Mouse (Mus musculus) adrenal gland, adult (tissue): Measurements from ENCODE around the gene Sgms1.

ENCODE experiments used
- DNase-seq, 2 experiments: peaks; one replicate each; pipeline ENCODE4 v3.0.0; 2022 to 2023; ENCODE audit warnings: low spot score in 1 of 2; ENCODE audit not compliant: inconsistent age in 2 of 2

Gene Sgms1

GRCm38 (mm10) chr19:32358699-32359517, 30.6 kb downstream of the Sgms1 start:
- peak in 1 of 2 experiments; percentile 24 for DNase-seq

GRCm38 (mm10) chr19:32358011-32358410, 31.5 kb downstream of the Sgms1 start:
- DNase-seq = peak in 1 of 2 experiments; percentile 21

- peak in 1 of 2 experiments; percentile 46 for DNase-seq
Measured at GRCm38 (mm10) chr19:32356166-32356565, 33.3 kb downstream of the Sgms1 start.

GRCm38 (mm10) chr19:32353447-32353846, 36.1 kb downstream of the Sgms1 start:
- no peak for DNase-seq

- peak; percentile 55 to 82 for DNase-seq
Measured at GRCm38 (mm10) chr19:32348955-32349654, 40.4 kb downstream of the Sgms1 start.

- DNase-seq = peak in 1 of 2 experiments; percentile 37
Measured at GRCm38 (mm10) chr19:32347491-32347890, 42.0 kb downstream of the Sgms1 start.

GRCm38 (mm10) chr19:32346624-32347341, 42.7 kb downstream of the Sgms1 start:
- DNase-seq = peak in 1 of 2 experiments; percentile 50

GRCm38 (mm10) chr19:32346176-32346575, 43.3 kb downstream of the Sgms1 start:
- peak; percentile 74 to 89 for DNase-seq

GRCm38 (mm10) chr19:32345181-32345745, 44.3 kb downstream of the Sgms1 start:
- peak in 1 of 2 experiments; percentile 50 for DNase-seq

- peak in 1 of 2 experiments; percentile 52 for DNase-seq
Measured at GRCm38 (mm10) chr19:32344738-32345121, 44.8 kb downstream of the Sgms1 start.

- peak in 1 of 2 experiments; percentile 38 for DNase-seq
Measured at GRCm38 (mm10) chr19:32343937-32344737, 45.4 kb downstream of the Sgms1 start.

GRCm38 (mm10) chr19:32342436-32342835, 47.1 kb downstream of the Sgms1 start:
- DNase-seq = peak; percentile 68 to 83

GRCm38 (mm10) chr19:32341091-32341490, 48.4 kb downstream of the Sgms1 start:
- no peak for DNase-seq

- peak; percentile 48 to 75 for DNase-seq
Measured at GRCm38 (mm10) chr19:32340168-32340567, 49.3 kb downstream of the Sgms1 start.

- peak in 1 of 2 experiments; percentile 69 for DNase-seq
Measured at GRCm38 (mm10) chr19:32337708-32338107, 51.8 kb downstream of the Sgms1 start.

GRCm38 (mm10) chr19:32334751-32335150, 54.8 kb downstream of the Sgms1 start:
- DNase-seq = no peak

- no peak for DNase-seq
Measured at GRCm38 (mm10) chr19:32333544-32333943, 56.0 kb downstream of the Sgms1 start.

GRCm38 (mm10) chr19:32332779-32333460, 56.6 kb downstream of the Sgms1 start:
- no peak for DNase-seq

GRCm38 (mm10) chr19:32330231-32330630, 59.3 kb downstream of the Sgms1 start:
- no peak for DNase-seq

GRCm38 (mm10) chr19:32329511-32329910, 60.0 kb downstream of the Sgms1 start:
- DNase-seq = no peak
